ENCODE assay signal across 10 mouse cellular contexts in genomic region chr7:91267764-91268163, GRCm38 (mm10).
A peak's percentile ranks its signal among the peaks of the same experiment; 100 is the strongest.
DNase-seq lines count a peak whose midpoint lies in the region; ATAC-seq and TF ChIP-seq lines count a peak whose summit lies in the region.
"Had no signal": no experiment of that assay in that cellular context is flagged by ENCODE, and none has a peak within 500 bp of the region (broad histone marks: within the 10 kb centered on the region; RNA-seq: fewer than 3 reads in every experiment).

No protein-coding gene starts in this region.

- no peak overlapping the region for H3K9ac ChIP-seq in forebrain, embryonic 11.5 days (ENCODE audit: low read length)
- no peak overlapping the region for H3K9ac ChIP-seq in forebrain, embryonic 12.5 days
- no peak overlapping the region for H3K9ac ChIP-seq in limb, embryonic 14.5 days (ENCODE audit: low read depth, low read length, severe bottlenecking)
- H3K9ac ChIP-seq: forebrain, postnatal 0 days had no signal

- DNase-seq in forebrain, embryonic 11.5 days (ENCODE audit: low spot score) = peak; percentile 62
- peak; percentile 3 for DNase-seq in lung, postnatal 36 days
- DNase-seq in lung, adult 18-20 months = no peak
- peak; percentile 35 for DNase-seq in brain, embryonic 14.5 days (ENCODE audit: low read depth)
- peak; percentile 80 for DNase-seq in limb, embryonic 14.5 days (ENCODE audit: low spot score)
- no peak for DNase-seq in layer of hippocampus, postnatal 36 days
- no peak for DNase-seq in thymus, postnatal 36 days
- DNase-seq: forebrain, postnatal 0 days had no signal

- ATAC-seq in forebrain, embryonic 11.5 days (replicated peaks; ENCODE audit: low FRiP score) = no peak
- no peak for ATAC-seq in forebrain, embryonic 12.5 days (ENCODE audit: low FRiP score)
- ATAC-seq in limb, embryonic 14.5 days (ENCODE audit: low FRiP score, low read depth) = no peak
- ATAC-seq: forebrain, postnatal 0 days; intestine, postnatal 0 days had no signal

- 41% methylated on average over 1 of the region's 1 CpGs for WGBS in forebrain, embryonic 11.5 days
- WGBS in forebrain, embryonic 12.5 days = 48% methylated on average over 1 of the region's 1 CpGs
- 31% methylated on average over 1 of the region's 1 CpGs for WGBS in limb, embryonic 14.5 days

- H3K4me1 ChIP-seq in forebrain, embryonic 11.5 days (replicated peaks; ENCODE audit: control insufficient read depth, insufficient read depth, low read length) = peaks cover 2% of the 10 kb centered on the region
- H3K4me1 ChIP-seq in forebrain, embryonic 12.5 days = peaks cover 6% of the 10 kb centered on the region
- H3K4me1 ChIP-seq in limb, embryonic 14.5 days (ENCODE audit: control insufficient read depth, insufficient read depth, low read length) = no peaks in the 10 kb centered on the region

- no peak overlapping the region for H3K27ac ChIP-seq in forebrain, embryonic 11.5 days (ENCODE audit: low read depth, low read length)
- no peak overlapping the region for H3K27ac ChIP-seq in forebrain, embryonic 12.5 days
- H3K27ac ChIP-seq in limb, embryonic 14.5 days (replicated peaks; ENCODE audit: low read depth, low read length) = no peak overlapping the region

- TF ChIP-seq POLR2A in brain, embryonic 14.5 days (IDR thresholded peaks at IDR 0.05; ENCODE audit: borderline replicate concordance, extremely low read depth, insufficient read depth, insufficient read length, poor library complexity, severe bottlenecking) = no peak
- no peak for TF ChIP-seq POLR2A in limb, embryonic 14.5 days (IDR thresholded peaks at IDR 0.05; ENCODE audit: borderline replicate concordance, extremely low read depth, insufficient read depth, insufficient read length)

- no peak for TF ChIP-seq CTCF in brain, embryonic 14.5 days (IDR thresholded peaks at IDR 0.05; ENCODE audit: borderline replicate concordance, extremely low read depth, insufficient read depth, insufficient read length)

- H3K36me3 ChIP-seq in forebrain, embryonic 11.5 days (ENCODE audit: control insufficient read depth, insufficient read depth, low read length) = no peaks in the 10 kb centered on the region
- H3K36me3 ChIP-seq in forebrain, embryonic 12.5 days (replicated peaks) = no peaks in the 10 kb centered on the region
- H3K36me3 ChIP-seq in limb, embryonic 14.5 days (ENCODE audit: control insufficient read depth, insufficient read depth, low read length) = no peaks in the 10 kb centered on the region

- H3K9me3 ChIP-seq in forebrain, embryonic 11.5 days (ENCODE audit: control insufficient read depth, low read length) = no peaks in the 10 kb centered on the region
- H3K9me3 ChIP-seq in forebrain, embryonic 12.5 days = no peaks in the 10 kb centered on the region
- no peaks in the 10 kb centered on the region for H3K9me3 ChIP-seq in limb, embryonic 14.5 days (ENCODE audit: control insufficient read depth, low read length)

- H3K27me3 ChIP-seq in forebrain, embryonic 11.5 days (ENCODE audit: control insufficient read depth, insufficient read depth, low read length) = no peaks in the 10 kb centered on the region
- H3K27me3 ChIP-seq in forebrain, embryonic 12.5 days = no peaks in the 10 kb centered on the region
- H3K27me3 ChIP-seq in limb, embryonic 14.5 days (ENCODE audit: control insufficient read depth, insufficient read depth, low read length) = no peaks in the 10 kb centered on the region; the same call in 1 of the 2 replicates

- no peak overlapping the region for H3K4me3 ChIP-seq in forebrain, embryonic 11.5 days (ENCODE audit: low read depth, low read length)
- H3K4me3 ChIP-seq in forebrain, embryonic 12.5 days (replicated peaks) = no peak overlapping the region
- no peak overlapping the region for H3K4me3 ChIP-seq in limb, embryonic 14.5 days (replicated peaks; ENCODE audit: low read length)

- H3K4me2 ChIP-seq in forebrain, embryonic 11.5 days (ENCODE audit: low read depth, low read length, severe bottlenecking) = no peak overlapping the region
- no peak overlapping the region for H3K4me2 ChIP-seq in forebrain, embryonic 12.5 days
- H3K4me2 ChIP-seq in limb, embryonic 14.5 days (replicated peaks; ENCODE audit: low read depth, low read length, severe bottlenecking) = no peak overlapping the region

Comparison
In these comparisons a context has a peak if more than half of its experiments do, and no peak if none do; other contexts are left out.
1. DNase-seq: peak in forebrain, embryonic 11.5 days (single experiment), lung, postnatal 36 days (single experiment), brain, embryonic 14.5 days (single experiment) and limb, embryonic 14.5 days (single experiment); none in lung, adult 18-20 months (0 of 2), layer of hippocampus, postnatal 36 days (0 of 2) and thymus, postnatal 36 days (0 of 2).